Mouse (Mus musculus): ENCODE results near the gene Fam13a. TPM values are rescaled to one million over a fixed set of nuclear protein-coding genes. Genes with fewer than 3 reads are reported as not detected.
A peak's percentile ranks its signal among the peaks of the same experiment; 100 is the strongest.

The Fam13a gene
- polyA plus RNA-seq, 1 experiment from 2014 or later, result 10.4 TPM

DNA sequence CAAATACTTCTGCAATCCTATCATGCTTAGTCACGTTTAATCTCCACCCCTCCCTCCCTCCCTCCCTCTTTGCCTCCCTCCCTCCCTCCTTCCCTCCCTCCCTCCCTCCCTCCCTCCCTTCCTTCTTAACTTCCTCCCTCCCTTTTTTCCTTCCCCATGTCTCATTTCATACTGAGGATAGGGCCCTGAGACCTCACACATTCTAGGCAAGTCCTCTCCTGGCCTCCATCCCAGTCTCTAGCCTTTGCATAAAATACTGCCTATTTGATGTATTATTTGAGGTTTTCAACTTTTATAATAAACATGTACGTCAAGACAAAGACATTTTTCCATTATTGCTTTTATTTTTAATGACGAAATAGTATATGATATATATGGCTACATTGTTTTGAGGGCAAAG lies 110.8 kb downstream of the Fam13a start:
- no peaks in the 10 kb centered on the region for H3K27me3 ChIP-seq (replicated peaks; ENCODE audit: control insufficient read depth, insufficient read depth, low read length)
- no peak overlapping the region for H3K4me2 ChIP-seq (ENCODE audit: low read length)
- no peak for ATAC-seq
- WGBS, result 76% methylated on average over 3 of the region's 3 CpGs
- H3K4me1 ChIP-seq (replicated peaks; ENCODE audit: control insufficient read depth, insufficient read depth, low read length), result no peaks in the 10 kb centered on the region
- no peaks in the 10 kb centered on the region for H3K9me3 ChIP-seq (ENCODE audit: control insufficient read depth, low read length)
- no peak overlapping the region for H3K27ac ChIP-seq (ENCODE audit: low read length)
- H3K36me3 ChIP-seq (ENCODE audit: control insufficient read depth, insufficient read depth), result 0 out of 2 replicates have a peak, but pooled peaks cover 5% of the 10 kb centered on the region
- no peak overlapping the region for H3K4me3 ChIP-seq (replicated peaks; ENCODE audit: low read length)
- H3K9ac ChIP-seq (replicated peaks; ENCODE audit: low read depth, low read length), result no peak overlapping the region

DNA sequence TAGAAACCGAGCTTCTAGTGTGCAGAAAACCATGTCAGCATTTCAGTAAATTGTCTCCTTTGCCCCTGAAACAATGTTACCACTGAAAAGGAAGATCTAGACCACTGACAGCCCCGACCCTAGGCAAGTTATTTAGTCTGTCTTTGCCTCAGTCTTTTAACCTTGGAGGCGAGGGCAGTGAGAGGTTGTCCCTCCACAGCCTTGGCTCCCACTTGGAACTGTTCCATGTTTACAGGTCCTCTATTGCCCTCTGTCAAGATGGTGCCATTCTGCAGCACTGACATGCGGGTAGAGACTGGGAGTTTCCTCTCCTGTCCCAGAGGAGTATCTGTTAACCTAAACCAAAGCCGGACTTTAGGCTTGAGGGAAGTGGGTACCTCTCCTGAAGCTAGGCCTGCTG lies 111.5 kb downstream of the Fam13a start:
- peaks cover under 1% of the 10 kb centered on the region; the same call in 1 of the 2 replicates for H3K9me3 ChIP-seq (ENCODE audit: control insufficient read depth, low read length)
- no peaks in the 10 kb centered on the region for H3K4me1 ChIP-seq (replicated peaks; ENCODE audit: control insufficient read depth, insufficient read depth, low read length)
- H3K36me3 ChIP-seq (ENCODE audit: control insufficient read depth, insufficient read depth), result 0 out of 2 replicates have a peak, but pooled peaks cover 5% of the 10 kb centered on the region
- H3K27ac ChIP-seq (ENCODE audit: low read length), result no peak overlapping the region
- no peak overlapping the region for H3K9ac ChIP-seq (replicated peaks; ENCODE audit: low read depth, low read length)
- no peak overlapping the region for H3K4me2 ChIP-seq (ENCODE audit: low read length)
- ATAC-seq, result no peak
- 84% methylated on average over 5 of the region's 5 CpGs for WGBS
- H3K4me3 ChIP-seq (replicated peaks; ENCODE audit: low read length), result no peak overlapping the region
- no peaks in the 10 kb centered on the region for H3K27me3 ChIP-seq (replicated peaks; ENCODE audit: control insufficient read depth, insufficient read depth, low read length)

DNA sequence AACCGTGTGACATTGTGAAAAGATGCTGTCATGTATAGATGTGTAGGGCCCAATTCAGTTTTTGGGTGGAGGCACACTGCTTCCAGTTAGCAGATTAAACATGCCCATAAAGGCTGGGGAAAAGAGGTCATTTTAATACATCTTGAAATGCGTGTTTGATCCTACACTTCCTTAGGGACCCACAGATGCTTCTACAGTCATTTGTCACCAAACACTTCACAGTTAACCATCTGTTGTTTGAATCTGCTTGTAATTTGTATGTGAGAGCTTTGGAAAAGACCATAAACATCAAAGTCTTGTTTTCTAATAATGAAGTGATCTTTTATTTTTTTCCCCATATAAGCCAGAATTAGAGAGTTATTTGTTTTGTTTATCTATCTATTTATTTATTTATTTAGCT lies 116.6 kb downstream of the Fam13a start:
- no peak overlapping the region for H3K9ac ChIP-seq (replicated peaks; ENCODE audit: low read depth, low read length)
- no peak for ATAC-seq
- H3K4me2 ChIP-seq (ENCODE audit: low read length), result no peak overlapping the region
- no peaks in the 10 kb centered on the region for H3K27me3 ChIP-seq (replicated peaks; ENCODE audit: control insufficient read depth, insufficient read depth, low read length)
- H3K36me3 ChIP-seq (ENCODE audit: control insufficient read depth, insufficient read depth), result peaks cover 13% of the 10 kb centered on the region
- H3K9me3 ChIP-seq (ENCODE audit: control insufficient read depth, low read length), result peaks cover 19% of the 10 kb centered on the region
- H3K27ac ChIP-seq (ENCODE audit: low read length), result no peak overlapping the region
- WGBS, result 50% methylated on average over 2 of the region's 2 CpGs
- no peak overlapping the region for H3K4me3 ChIP-seq (replicated peaks; ENCODE audit: low read length)
- peaks cover 9% of the 10 kb centered on the region for H3K4me1 ChIP-seq (replicated peaks; ENCODE audit: control insufficient read depth, insufficient read depth, low read length)

DNA sequence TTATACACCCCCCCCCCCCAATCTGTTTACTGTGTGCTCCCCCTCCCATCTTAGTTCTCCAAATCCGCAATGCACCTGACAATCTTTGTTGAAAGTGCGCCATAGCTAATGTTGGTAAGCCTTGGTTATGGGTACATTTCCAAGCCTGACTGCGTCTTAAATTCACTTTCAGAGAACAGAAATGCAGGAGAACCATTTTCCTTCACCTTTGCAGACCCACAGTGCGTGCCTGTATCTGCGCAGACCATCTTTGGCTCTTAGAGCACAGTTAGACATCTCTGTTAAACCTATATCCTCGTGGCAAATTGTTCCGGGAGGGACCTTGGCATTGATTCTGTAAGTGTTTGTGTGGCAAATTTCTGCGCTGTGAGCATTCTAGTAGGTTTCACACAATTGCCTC lies 117.0 kb downstream of the Fam13a start:
- Histone ChIP-seq H3K36me3 (ENCODE audit: control insufficient read depth, insufficient read depth) (peaks cover 13% of the 10 kb centered on the region), H3K27ac (ENCODE audit: low read length) (no peak overlapping the region), H3K4me1 (replicated peaks; ENCODE audit: control insufficient read depth, insufficient read depth, low read length) (peaks cover 9% of the 10 kb centered on the region), H3K9me3 (ENCODE audit: control insufficient read depth, low read length) (peaks cover 19% of the 10 kb centered on the region), H3K4me2 (ENCODE audit: low read length) (peak overlapping the region; percentile 68), H3K4me3 (replicated peaks; ENCODE audit: low read length) (peak overlapping the region; percentile 51), H3K27me3 (replicated peaks; ENCODE audit: control insufficient read depth, insufficient read depth, low read length) (no peaks in the 10 kb centered on the region), H3K9ac (replicated peaks; ENCODE audit: low read depth, low read length) (peak overlapping the region; percentile 54; the same call in 1 of the 2 replicates)
- ATAC-seq, result no peak
- WGBS, result 68% methylated on average over 8 of the region's 8 CpGs

DNA sequence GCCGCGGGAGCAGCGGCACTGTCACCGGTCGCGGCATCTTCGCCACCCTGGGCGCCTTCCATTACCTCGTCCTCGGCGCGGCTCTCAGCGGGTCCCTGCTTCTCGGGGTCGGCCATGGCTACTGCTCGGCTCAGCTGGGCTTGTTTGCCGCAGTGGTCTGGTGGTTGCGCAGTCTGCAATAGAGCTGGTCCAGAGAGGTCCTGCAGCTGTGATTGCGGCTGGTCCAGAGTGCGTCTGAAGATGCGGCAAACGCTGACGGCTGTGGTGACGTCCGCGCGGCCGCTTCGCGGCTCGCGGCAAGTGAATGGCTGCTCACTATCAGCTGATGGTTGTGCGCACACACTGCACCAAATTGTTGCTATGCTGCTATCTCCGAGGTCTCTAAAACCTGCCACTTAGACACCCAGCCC lies 117.5 kb downstream of the Fam13a start, which contains the start of gene Nap1l5:
Gene Nap1l5, minus strand, starts transcription at position 225 of the 410 bp plus-strand sequence.
- 45% methylated on average over 34 of the region's 34 CpGs for WGBS
- Histone ChIP-seq H3K27me3 (replicated peaks; ENCODE audit: control insufficient read depth, insufficient read depth, low read length) (no peaks in the 10 kb centered on the region), H3K4me2 (ENCODE audit: low read length) (peak within 1 kb of the TSS; percentile 68), H3K27ac (ENCODE audit: low read length) (no peak within 1 kb of the TSS; the same call in 1 of the 2 replicates), H3K4me3 (replicated peaks; ENCODE audit: low read length) (peak within 1 kb of the TSS; percentile 51), H3K36me3 (ENCODE audit: control insufficient read depth, insufficient read depth) (peaks cover 13% of the 10 kb centered on the region), H3K4me1 (replicated peaks; ENCODE audit: control insufficient read depth, insufficient read depth, low read length) (peaks cover 12% of the 10 kb centered on the region), H3K9ac (replicated peaks; ENCODE audit: low read depth, low read length) (peak within 1 kb of the TSS; percentile 54), H3K9me3 (ENCODE audit: control insufficient read depth, low read length) (peaks cover 19% of the 10 kb centered on the region)
- ATAC-seq, result peak; percentile 91

DNA sequence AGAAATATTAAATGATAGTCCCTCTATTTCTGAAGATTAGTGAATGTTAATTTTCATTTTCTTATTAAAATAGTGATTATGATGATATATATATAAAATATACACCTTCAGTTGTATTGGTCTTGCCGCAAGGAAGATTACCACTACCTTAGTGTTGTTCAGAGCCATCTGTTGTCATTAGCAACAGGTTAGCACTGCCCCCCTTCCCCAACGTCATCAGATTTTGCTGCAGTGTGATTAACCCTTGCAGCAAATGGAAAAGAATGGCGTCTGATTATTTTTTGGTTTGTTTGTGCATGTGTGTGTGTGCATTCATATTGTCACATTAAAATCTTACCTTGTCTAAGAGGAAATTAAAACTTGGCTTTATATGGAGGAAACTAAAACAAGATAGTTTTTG lies 119.8 kb downstream of the Fam13a start:
- Histone ChIP-seq H3K27ac (ENCODE audit: low read length) (no peak overlapping the region), H3K36me3 (ENCODE audit: control insufficient read depth, insufficient read depth) (peaks cover 13% of the 10 kb centered on the region), H3K4me1 (replicated peaks; ENCODE audit: control insufficient read depth, insufficient read depth, low read length) (peaks cover 13% of the 10 kb centered on the region), H3K27me3 (replicated peaks; ENCODE audit: control insufficient read depth, insufficient read depth, low read length) (no peaks in the 10 kb centered on the region), H3K9me3 (ENCODE audit: control insufficient read depth, low read length) (peaks cover 19% of the 10 kb centered on the region), H3K4me2 (ENCODE audit: low read length) (no peak overlapping the region), H3K4me3 (replicated peaks; ENCODE audit: low read length) (no peak overlapping the region), H3K9ac (replicated peaks; ENCODE audit: low read depth, low read length) (no peak overlapping the region)
- 55% methylated on average over 3 of the region's 3 CpGs for WGBS
- ATAC-seq, result no peak

DNA sequence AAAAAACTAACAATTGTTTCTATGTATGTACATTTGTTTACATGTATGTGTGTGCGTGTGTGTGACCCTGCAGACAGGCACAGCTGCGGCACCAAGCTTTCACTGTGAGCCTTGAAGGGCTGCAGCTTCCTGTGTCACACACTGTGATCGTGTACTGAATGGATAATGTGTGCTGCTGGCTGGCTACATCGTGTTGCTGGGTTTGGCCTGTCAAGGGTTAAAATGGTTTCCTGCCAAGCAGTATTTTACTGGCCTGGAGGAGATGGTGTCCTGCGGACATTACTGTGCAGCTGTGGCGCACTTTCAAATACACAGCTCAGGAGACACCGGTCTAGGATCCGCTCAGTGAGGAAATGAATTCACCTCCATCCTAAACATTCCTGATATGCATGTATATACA lies 121.2 kb downstream of the Fam13a start:
- no peak overlapping the region for H3K4me3 ChIP-seq (replicated peaks; ENCODE audit: low read length)
- no peaks in the 10 kb centered on the region for H3K27me3 ChIP-seq (replicated peaks; ENCODE audit: control insufficient read depth, insufficient read depth, low read length)
- H3K4me1 ChIP-seq (replicated peaks; ENCODE audit: control insufficient read depth, insufficient read depth, low read length), result peaks cover 16% of the 10 kb centered on the region
- no peak overlapping the region for H3K27ac ChIP-seq (ENCODE audit: low read length)
- H3K36me3 ChIP-seq (ENCODE audit: control insufficient read depth, insufficient read depth), result peaks cover 13% of the 10 kb centered on the region
- peaks cover 19% of the 10 kb centered on the region for H3K9me3 ChIP-seq (ENCODE audit: control insufficient read depth, low read length)
- H3K4me2 ChIP-seq (ENCODE audit: low read length), result peak overlapping the region; percentile 15
- WGBS, result 11% methylated on average over 8 of the region's 8 CpGs
- no peak overlapping the region for H3K9ac ChIP-seq (replicated peaks; ENCODE audit: low read depth, low read length)
- ATAC-seq, result peak; percentile 86

DNA sequence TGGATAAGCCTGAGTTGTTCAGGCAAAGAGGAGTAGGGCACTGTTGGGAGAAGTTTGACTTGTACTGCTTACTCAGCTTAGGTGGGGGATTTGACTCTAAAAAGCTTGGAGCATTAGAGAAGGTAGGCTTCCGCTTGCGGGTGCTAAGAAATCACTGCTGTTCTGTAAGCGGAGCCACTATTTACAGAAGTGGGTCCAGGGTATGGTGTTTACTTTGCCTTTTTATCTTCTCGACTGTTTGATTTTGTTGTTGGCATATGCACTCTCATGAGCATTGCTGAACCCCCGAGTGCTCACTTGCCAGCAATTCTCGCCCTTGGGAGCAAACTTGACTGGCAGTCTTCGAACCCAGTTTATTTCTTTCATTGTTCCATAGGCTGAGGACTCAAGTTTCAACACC lies 123.8 kb downstream of the Fam13a start:
- no peak overlapping the region for H3K4me3 ChIP-seq (replicated peaks; ENCODE audit: low read length)
- ATAC-seq, result no peak
- H3K9ac ChIP-seq (replicated peaks; ENCODE audit: low read depth, low read length), result no peak overlapping the region
- no peak overlapping the region for H3K27ac ChIP-seq (ENCODE audit: low read length)
- H3K27me3 ChIP-seq (replicated peaks; ENCODE audit: control insufficient read depth, insufficient read depth, low read length), result no peaks in the 10 kb centered on the region
- no peak overlapping the region for H3K4me2 ChIP-seq (ENCODE audit: low read length)
- 0 out of 2 replicates have a peak, but pooled peaks cover 2% of the 10 kb centered on the region for H3K9me3 ChIP-seq (ENCODE audit: control insufficient read depth, low read length)
- peaks cover 21% of the 10 kb centered on the region for H3K4me1 ChIP-seq (replicated peaks; ENCODE audit: control insufficient read depth, insufficient read depth, low read length)
- WGBS, result 85% methylated on average over 7 of the region's 7 CpGs
- peaks cover 4% of the 10 kb centered on the region; the same call in 1 of the 2 replicates for H3K36me3 ChIP-seq (ENCODE audit: control insufficient read depth, insufficient read depth)

DNA sequence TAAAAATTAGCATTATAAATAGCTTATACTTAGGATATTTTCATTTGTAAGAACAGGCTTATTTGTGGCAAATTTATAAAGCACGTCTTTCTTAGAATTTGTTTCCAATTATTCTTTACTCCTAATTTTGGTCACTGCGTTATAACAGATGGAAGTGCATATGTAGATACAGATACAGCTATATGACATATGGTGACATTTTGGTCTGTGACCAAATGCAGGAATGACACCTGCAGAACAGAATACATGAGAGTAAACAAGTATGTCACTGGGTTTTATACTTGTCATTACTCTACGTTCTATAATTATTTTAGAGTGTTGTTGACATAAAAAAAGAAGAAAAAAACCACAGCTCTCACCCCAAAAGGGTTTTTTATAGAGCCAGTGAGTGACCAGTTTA lies 125.3 kb downstream of the Fam13a start:
- H3K36me3 ChIP-seq (ENCODE audit: control insufficient read depth, insufficient read depth), result no peaks in the 10 kb centered on the region
- no peak overlapping the region; the same call in 1 of the 2 replicates for H3K27ac ChIP-seq (ENCODE audit: low read length)
- H3K4me3 ChIP-seq (replicated peaks; ENCODE audit: low read length), result no peak overlapping the region
- 64% methylated on average over 3 of the region's 3 CpGs for WGBS
- no peaks in the 10 kb centered on the region for H3K27me3 ChIP-seq (replicated peaks; ENCODE audit: control insufficient read depth, insufficient read depth, low read length)
- no peak overlapping the region for H3K9ac ChIP-seq (replicated peaks; ENCODE audit: low read depth, low read length)
- H3K9me3 ChIP-seq (ENCODE audit: control insufficient read depth, low read length), result no peaks in the 10 kb centered on the region
- no peak overlapping the region for H3K4me2 ChIP-seq (ENCODE audit: low read length)
- ATAC-seq, result peak; percentile 50
- H3K4me1 ChIP-seq (replicated peaks; ENCODE audit: control insufficient read depth, insufficient read depth, low read length), result peaks cover 25% of the 10 kb centered on the region

DNA sequence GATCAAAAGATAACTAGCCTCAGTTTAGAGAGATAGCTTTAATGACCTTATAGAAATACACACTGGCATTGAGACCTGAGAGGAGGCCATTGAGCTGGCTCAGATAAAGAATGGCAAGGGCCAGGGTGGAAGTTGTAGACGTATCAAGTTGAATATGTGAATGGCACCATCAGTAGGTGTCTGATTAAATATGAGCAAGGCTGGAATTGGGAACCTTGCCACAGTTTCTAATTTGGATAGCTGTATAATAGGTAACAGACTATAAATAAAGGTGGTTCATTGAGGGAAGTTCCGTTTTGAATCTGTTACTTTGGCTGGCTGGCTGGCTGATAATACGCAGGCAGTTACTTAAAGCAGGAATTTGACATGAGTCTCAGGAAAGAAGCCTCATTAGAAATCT lies 127.7 kb downstream of the Fam13a start:
- Histone ChIP-seq H3K27ac (ENCODE audit: low read length) (no peak overlapping the region), H3K4me1 (replicated peaks; ENCODE audit: control insufficient read depth, insufficient read depth, low read length) (peaks cover 16% of the 10 kb centered on the region; the same call in 1 of the 2 replicates), H3K9me3 (ENCODE audit: control insufficient read depth, low read length) (no peaks in the 10 kb centered on the region), H3K4me3 (replicated peaks; ENCODE audit: low read length) (no peak overlapping the region), H3K9ac (replicated peaks; ENCODE audit: low read depth, low read length) (no peak overlapping the region), H3K27me3 (replicated peaks; ENCODE audit: control insufficient read depth, insufficient read depth, low read length) (no peaks in the 10 kb centered on the region), H3K36me3 (ENCODE audit: control insufficient read depth, insufficient read depth) (no peaks in the 10 kb centered on the region), H3K4me2 (ENCODE audit: low read length) (no peak overlapping the region)
- ATAC-seq, result no peak
- WGBS, result 48% methylated on average over 3 of the region's 3 CpGs

Measured in forebrain, embryonic 16.5 days (tissue).